Mouse (Mus musculus) embryonic facial prominence, embryonic 13.5 days (tissue): Measurements from ENCODE around the gene Pigt. TPM values are rescaled to one million over a fixed set of nuclear protein-coding genes. Genes with fewer than 3 reads are reported as not detected.
A peak's percentile ranks its signal among the peaks of the same experiment; 100 is the strongest.

ENCODE experiments used
- ATAC-seq: fragments of 200-750 bp; cut with Nextera tagmentation; 2 replicates; pipeline ENCODE4 v1.8.0; 2017; ENCODE audit warnings: low read depth; ENCODE audit not compliant: insufficient number of reproducible peaks, insufficient read depth, low FRiP score, low TSS enrichment
- H3K27ac ChIP-seq: fragments of 300-500 bp; sonication (generic); 2 replicates; pipeline ENCODE4 v1.5.1; 2015; ENCODE audit warnings: moderate library complexity, mild to moderate bottlenecking, inconsistent platforms
- H3K27me3 ChIP-seq: fragments of 300-500 bp; sonication (generic); 2 replicates; pipeline ENCODE4 v1.6.1; 2015; ENCODE audit warnings: mild to moderate bottlenecking, inconsistent platforms
- H3K36me3 ChIP-seq: fragments of 300-500 bp; sonication (generic); 2 replicates; pipeline ENCODE4 v1.6.1; 2015; ENCODE audit warnings: mild to moderate bottlenecking, inconsistent platforms
- H3K4me1 ChIP-seq: fragments of 300-500 bp; sonication (generic); 2 replicates; pipeline ENCODE4 v1.6.1; 2015; ENCODE audit warnings: inconsistent platforms
- H3K4me2 ChIP-seq: fragments of 300-500 bp; sonication (generic); 2 replicates; pipeline ENCODE4 v1.6.1; 2015; ENCODE audit warnings: moderate library complexity, mild to moderate bottlenecking, inconsistent platforms
- H3K4me3 ChIP-seq: fragments of 300-500 bp; sonication (generic); 2 replicates; pipeline ENCODE4 v1.5.1; 2015; ENCODE audit warnings: mild to moderate bottlenecking, inconsistent platforms
- H3K9ac ChIP-seq: fragments of 300-500 bp; sonication (generic); 2 replicates; pipeline ENCODE4 v1.6.1; 2015; ENCODE audit warnings: mild to moderate bottlenecking, inconsistent platforms
- H3K9me3 ChIP-seq: fragments of 300-500 bp; sonication (generic); 2 replicates; pipeline ENCODE4 v1.6.1; 2016; ENCODE audit warnings: inconsistent platforms
- WGBS: fragments of 180-500 bp; shearing (Covaris S2); methylation state at CpG from one replicate; pipeline ENCODE4 v1.1.7; 2015; ENCODE audit warnings: mixed read lengths; 5-methylcytosine and 5-hydroxymethylcytosine counted together
- polyA plus RNA-seq: library from polyadenylated mRNA; unstranded; fragments of >200 nt; fragmentation: Nextera tagmentation; extraction: Ambion mirVana; gene quantifications from 2 replicates; pipeline ENCODE4 v1.2.1, GENCODE M21; 2015

Gene Pigt
- polyA plus RNA-seq, 1 experiment from 2014 or later: 52.6 TPM

GRCm38 (mm10) chr2:164528557-164528956 is 31.2 kb downstream of the Pigt start:
- Histone ChIP-seq H3K9me3 (peaks cover 11% of the 10 kb centered on the region; the same call in 1 of the 2 replicates), H3K27ac (no peak overlapping the region), H3K36me3 (no peaks in the 10 kb centered on the region), H3K27me3 (no peaks in the 10 kb centered on the region), H3K9ac (no peak overlapping the region), H3K4me3 (no peak overlapping the region), H3K4me2 (no peak overlapping the region), H3K4me1 (no peaks in the 10 kb centered on the region)
- no peak for ATAC-seq
- WGBS: 57% methylated on average over 5 of the region's 5 CpGs

GRCm38 (mm10) chr2:164531169-164531568 is 33.8 kb downstream of the Pigt start:
- Histone ChIP-seq H3K4me1 (no peaks in the 10 kb centered on the region), H3K4me2 (no peak overlapping the region), H3K9ac (no peak overlapping the region), H3K4me3 (no peak overlapping the region), H3K27ac (no peak overlapping the region), H3K9me3 (peaks cover 5% of the 10 kb centered on the region; the same call in 1 of the 2 replicates), H3K27me3 (no peaks in the 10 kb centered on the region), H3K36me3 (no peaks in the 10 kb centered on the region)
- ATAC-seq: no peak
- 2% methylated on average over 3 of the region's 3 CpGs for WGBS

DNA sequence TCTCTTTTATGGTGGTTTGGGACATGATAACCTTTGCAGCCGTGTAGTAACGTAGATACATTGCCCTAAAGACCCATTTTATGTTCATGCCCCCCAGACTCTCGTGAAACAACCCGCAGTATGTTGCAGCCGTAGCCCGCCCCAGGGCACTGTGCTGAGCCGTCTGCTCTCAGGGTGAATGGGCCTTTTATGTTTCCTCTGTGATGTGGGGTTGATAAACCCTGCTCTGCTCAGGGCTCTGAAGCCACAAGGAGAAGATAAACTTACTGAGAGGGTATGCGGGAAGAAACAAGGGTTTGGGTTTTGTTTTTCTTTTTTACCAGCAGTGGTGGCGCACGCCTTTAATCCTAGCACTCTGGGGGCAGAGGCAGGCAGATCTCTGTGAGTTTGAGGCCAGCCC is 37.0 kb downstream of the Pigt start:
- Histone ChIP-seq H3K4me3 (no peak overlapping the region), H3K4me2 (no peak overlapping the region), H3K27me3 (no peaks in the 10 kb centered on the region), H3K36me3 (no peaks in the 10 kb centered on the region), H3K27ac (no peak overlapping the region), H3K9ac (no peak overlapping the region), H3K4me1 (no peaks in the 10 kb centered on the region), H3K9me3 (no peaks in the 10 kb centered on the region)
- no peak for ATAC-seq
- WGBS: 50% methylated on average over 10 of the region's 10 CpGs

GRCm38 (mm10) chr2:164537003-164537402 is 39.7 kb downstream of the Pigt start:
- ATAC-seq: no peak
- H3K9me3 ChIP-seq: no peaks in the 10 kb centered on the region
- no peak overlapping the region for H3K4me2 ChIP-seq
- H3K9ac ChIP-seq: no peak overlapping the region
- H3K27ac ChIP-seq: no peak overlapping the region
- H3K4me1 ChIP-seq: peaks cover 13% of the 10 kb centered on the region; the same call in 1 of the 2 replicates
- H3K36me3 ChIP-seq: no peaks in the 10 kb centered on the region
- no peaks in the 10 kb centered on the region for H3K27me3 ChIP-seq
- no peak overlapping the region for H3K4me3 ChIP-seq
- WGBS: 77% methylated on average over 4 of the region's 4 CpGs

GRCm38 (mm10) chr2:164540652-164541427 is 43.5 kb downstream of the Pigt start:
- H3K4me3 ChIP-seq: no peak overlapping the region
- H3K27ac ChIP-seq: 0 out of 2 replicates have a peak overlapping the region, but pooled peaks have one; percentile 1
- no peaks in the 10 kb centered on the region for H3K27me3 ChIP-seq
- 26% methylated on average over 8 of the region's 8 CpGs for WGBS
- H3K36me3 ChIP-seq: no peaks in the 10 kb centered on the region
- no peak for ATAC-seq
- H3K4me2 ChIP-seq: no peak overlapping the region
- no peak overlapping the region for H3K9ac ChIP-seq
- H3K9me3 ChIP-seq: 0 out of 2 replicates have a peak, but pooled peaks cover 2% of the 10 kb centered on the region
- H3K4me1 ChIP-seq: peaks cover 16% of the 10 kb centered on the region

DNA sequence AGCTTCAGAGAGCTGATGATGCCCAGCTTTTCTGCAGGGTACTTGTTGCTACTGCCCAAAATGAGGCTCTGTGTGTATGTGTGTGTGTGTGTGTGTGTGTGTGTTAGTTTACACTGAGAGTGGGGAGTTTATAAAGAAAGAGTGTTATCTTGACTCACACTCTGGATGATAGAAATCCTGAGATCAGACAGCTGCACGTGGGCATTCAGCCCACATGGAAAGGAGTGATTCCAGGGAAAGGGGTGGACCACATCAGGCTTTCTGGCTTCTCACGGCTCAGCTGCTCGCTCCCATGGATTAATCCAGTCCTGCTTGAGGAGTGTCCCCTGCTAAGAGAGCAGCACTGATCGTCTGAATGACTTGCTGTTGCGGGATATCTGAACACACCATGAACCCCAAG is 44.8 kb downstream of the Pigt start:
- peaks cover 16% of the 10 kb centered on the region for H3K4me1 ChIP-seq
- H3K9me3 ChIP-seq: 0 out of 2 replicates have a peak, but pooled peaks cover 2% of the 10 kb centered on the region
- no peak overlapping the region for H3K4me3 ChIP-seq
- no peak overlapping the region for H3K27ac ChIP-seq
- ATAC-seq: no peak
- no peaks in the 10 kb centered on the region for H3K36me3 ChIP-seq
- H3K4me2 ChIP-seq: no peak overlapping the region
- H3K9ac ChIP-seq: no peak overlapping the region
- no peaks in the 10 kb centered on the region for H3K27me3 ChIP-seq
- WGBS: 79% methylated on average over 5 of the region's 5 CpGs

DNA sequence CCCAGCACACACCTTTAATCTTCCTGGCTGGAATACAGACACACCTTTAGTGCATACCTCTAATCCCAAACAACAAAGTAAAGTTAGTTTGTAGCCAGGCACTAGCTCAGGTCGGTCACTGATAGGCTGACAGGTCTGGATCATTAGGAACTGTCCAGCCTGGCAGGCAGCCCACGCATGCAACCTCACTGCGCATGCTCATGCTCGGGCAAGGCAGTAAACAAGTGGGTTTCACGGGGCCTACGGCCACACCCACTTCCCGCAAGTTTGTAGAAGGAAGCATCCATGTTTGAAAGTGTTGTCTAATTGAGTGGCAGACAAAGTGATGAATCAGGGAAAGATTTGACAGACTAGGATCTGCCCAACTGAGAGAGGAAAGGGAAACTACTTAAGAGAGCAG is 45.3 kb downstream of the Pigt start:
- no peak overlapping the region for H3K4me3 ChIP-seq
- 90% methylated on average over 7 of the region's 7 CpGs for WGBS

DNA sequence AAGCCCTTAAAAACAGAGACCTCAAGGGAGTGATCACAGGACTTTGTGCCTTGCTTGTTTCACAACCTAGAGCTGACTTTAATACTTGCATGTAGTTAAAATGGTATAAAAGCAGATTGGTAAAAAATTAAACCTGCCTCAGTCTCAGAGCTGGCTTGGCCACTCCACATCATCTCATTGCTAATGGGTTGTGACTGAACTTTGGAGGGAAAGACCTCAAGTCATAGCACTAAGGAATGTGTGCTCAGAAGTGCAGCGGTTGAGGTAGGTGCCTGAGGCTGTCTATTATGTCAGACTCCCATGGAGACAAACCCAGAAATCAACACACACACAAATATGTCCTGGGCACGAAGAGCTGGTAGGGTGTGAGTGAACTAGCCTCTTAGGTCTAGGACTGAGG is 46.4 kb downstream of the Pigt start:
- H3K27ac ChIP-seq: no peak overlapping the region
- 46% methylated on average over 2 of the region's 2 CpGs for WGBS
- no peak overlapping the region for H3K9ac ChIP-seq
- no peak for ATAC-seq
- H3K4me3 ChIP-seq: no peak overlapping the region
- H3K4me2 ChIP-seq: no peak overlapping the region
- H3K36me3 ChIP-seq: no peaks in the 10 kb centered on the region
- no peaks in the 10 kb centered on the region for H3K27me3 ChIP-seq
- H3K9me3 ChIP-seq: 0 out of 2 replicates have a peak, but pooled peaks cover 2% of the 10 kb centered on the region
- H3K4me1 ChIP-seq: peaks cover 16% of the 10 kb centered on the region

More for the DNA sequence above, 45.3 kb downstream of the Pigt start:
- Histone ChIP-seq H3K9me3 (0 out of 2 replicates have a peak, but pooled peaks cover 2% of the 10 kb centered on the region), H3K9ac (no peak overlapping the region), H3K27me3 (no peaks in the 10 kb centered on the region), H3K4me1 (peaks cover 16% of the 10 kb centered on the region), H3K27ac (no peak overlapping the region), H3K36me3 (no peaks in the 10 kb centered on the region), H3K4me2 (no peak overlapping the region)
- no peak for ATAC-seq

- Histone ChIP-seq H3K4me2 (no peak overlapping the region), H3K36me3 (no peaks in the 10 kb centered on the region), H3K27ac (no peak overlapping the region), H3K4me1 (peaks cover 16% of the 10 kb centered on the region), H3K27me3 (no peaks in the 10 kb centered on the region), H3K9me3 (0 out of 2 replicates have a peak, but pooled peaks cover 2% of the 10 kb centered on the region), H3K9ac (no peak overlapping the region), H3K4me3 (no peak overlapping the region)
- no peak for ATAC-seq
- WGBS: 38% methylated on average over 5 of the region's 5 CpGs
Measured at GRCm38 (mm10) chr2:164544454-164545097, 47.3 kb downstream of the Pigt start.

DNA sequence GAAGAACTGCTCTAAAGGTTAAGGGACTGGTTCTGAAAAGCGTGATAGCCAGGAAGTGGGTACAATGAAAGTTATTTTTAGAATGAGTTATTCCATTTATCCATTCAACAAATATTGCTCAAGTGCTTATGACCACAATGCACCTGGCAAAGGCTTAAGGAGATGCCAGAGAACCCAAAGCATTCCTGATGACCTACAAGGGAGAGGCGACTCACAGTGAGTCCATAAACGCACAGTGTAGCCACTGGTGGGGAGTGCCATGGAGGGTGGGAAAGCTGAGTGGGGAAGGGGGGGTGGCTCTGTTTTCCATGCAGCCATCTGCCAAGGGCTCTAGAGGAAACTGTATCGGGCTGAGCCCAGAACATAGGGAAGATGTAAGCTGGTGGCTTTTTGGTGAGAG is 52.0 kb downstream of the Pigt start:
- no peak for ATAC-seq
- peaks cover 12% of the 10 kb centered on the region for H3K4me1 ChIP-seq
- H3K27ac ChIP-seq: no peak overlapping the region
- H3K9me3 ChIP-seq: no peaks in the 10 kb centered on the region
- no peak overlapping the region for H3K4me2 ChIP-seq
- H3K4me3 ChIP-seq: no peak overlapping the region
- H3K27me3 ChIP-seq: no peaks in the 10 kb centered on the region
- no peak overlapping the region for H3K9ac ChIP-seq
- WGBS: 49% methylated on average over 4 of the region's 4 CpGs
- no peaks in the 10 kb centered on the region for H3K36me3 ChIP-seq

- Histone ChIP-seq H3K9ac (peak overlapping the region; percentile 54; the same call in 1 of the 2 replicates), H3K4me2 (peak overlapping the region; percentile 12; the same call in 1 of the 2 replicates), H3K27ac (no peak overlapping the region), H3K9me3 (no peaks in the 10 kb centered on the region), H3K27me3 (no peaks in the 10 kb centered on the region), H3K36me3 (no peaks in the 10 kb centered on the region), H3K4me1 (peaks cover 8% of the 10 kb centered on the region), H3K4me3 (no peak overlapping the region)
- WGBS: 17% methylated on average over 10 of the region's 10 CpGs
- ATAC-seq: no peak
Measured at GRCm38 (mm10) chr2:164549963-164550894, 52.9 kb downstream of the Pigt start.
